Mouse (Mus musculus) liver, adult 2 months (tissue): ENCODE measurements around the gene Shc2. TPM values are rescaled to one million over a fixed set of nuclear protein-coding genes. Genes with fewer than 3 reads are reported as not detected.

Source experiments
- DNase-seq: peaks from one replicate; pipeline ENCODE4 v3.0.0-alpha.2; 2011; ENCODE audit warnings: low read depth, low spot score; ENCODE audit errors: extremely low read depth
- H3K27ac ChIP-seq: fragments of 200-500 bp; replicated peaks from 2 replicates; pipeline ENCODE4 v1.5.1; 2012; ENCODE audit warnings: low read depth, mild to moderate bottlenecking, control low read depth, inconsistent platforms, low read length; ENCODE audit not compliant: insufficient read depth
- H3K27me3 ChIP-seq: fragments of 200-500 bp; 2 replicates; pipeline ENCODE4 v1.6.1; 2012; ENCODE audit warnings: mild to moderate bottlenecking, moderate library complexity, low read length, inconsistent platforms; ENCODE audit not compliant: control insufficient read depth, insufficient read depth
- H3K36me3 ChIP-seq: fragments of 200-500 bp; 2 replicates; pipeline ENCODE4 v1.6.1; 2012; ENCODE audit warnings: low read length, inconsistent platforms; ENCODE audit not compliant: control insufficient read depth, insufficient read depth
- H3K4me1 ChIP-seq: fragments of 200-500 bp; 2 replicates; pipeline ENCODE4 v1.6.1; 2011; ENCODE audit warnings: low read length; ENCODE audit not compliant: control insufficient read depth, insufficient read depth
- H3K4me3 ChIP-seq: fragments of 200-500 bp; 2 replicates; pipeline ENCODE4 v1.5.1; 2011; ENCODE audit warnings: low read depth, mild to moderate bottlenecking, control low read depth, low read length, moderate library complexity; ENCODE audit not compliant: insufficient read depth
- H3K79me2 ChIP-seq: fragments of 200-500 bp; 2 replicates; pipeline ENCODE4 v1.6.1; 2012; ENCODE audit warnings: inconsistent platforms, mild to moderate bottlenecking, low read length, moderate library complexity; ENCODE audit not compliant: control insufficient read depth, insufficient read depth
- H3K9ac ChIP-seq: fragments of 200-500 bp; 2 replicates; pipeline ENCODE4 v1.6.1; 2012; ENCODE audit warnings: low read depth, mild to moderate bottlenecking, control low read depth, inconsistent platforms, low read length
- CTCF ChIP-seq: fragments of 200-500 bp; IDR thresholded peaks from 2 replicates; pipeline ENCODE4 v1.5.1; 2011; ENCODE audit warnings: low read depth, low read length, control low read depth
- POLR2A ChIP-seq: fragments of 200-500 bp; IDR thresholded peaks from 2 replicates; pipeline ENCODE4 v1.6.1; 2011; ENCODE audit warnings: low read length, control low read depth; ENCODE audit not compliant: insufficient read depth; ENCODE audit errors: extremely low read depth
- WGBS: fragments of 180-500 bp; shearing (Covaris S2); methylation state at CpG from one replicate; pipeline ENCODE4 v1.1.7; 2018; 5-methylcytosine and 5-hydroxymethylcytosine counted together
- polyA plus RNA-seq: library from polyadenylated mRNA; depleted of rRNA; stranded (reverse); fragments of >200 nt; gene quantifications from 2 replicates; pipeline ENCODE4 v1.2.3, GENCODE M21; 2012
- total RNA-seq: library from RNA; depleted of rRNA; stranded (reverse); fragments of >200 nt; gene quantifications from 2 replicates; pipeline ENCODE4 v1.2.3, GENCODE M21; 2014

Gene Shc2
- total and polyA plus RNA-seq, 2 experiments = 0.07 to 0.09 TPM

DNA sequence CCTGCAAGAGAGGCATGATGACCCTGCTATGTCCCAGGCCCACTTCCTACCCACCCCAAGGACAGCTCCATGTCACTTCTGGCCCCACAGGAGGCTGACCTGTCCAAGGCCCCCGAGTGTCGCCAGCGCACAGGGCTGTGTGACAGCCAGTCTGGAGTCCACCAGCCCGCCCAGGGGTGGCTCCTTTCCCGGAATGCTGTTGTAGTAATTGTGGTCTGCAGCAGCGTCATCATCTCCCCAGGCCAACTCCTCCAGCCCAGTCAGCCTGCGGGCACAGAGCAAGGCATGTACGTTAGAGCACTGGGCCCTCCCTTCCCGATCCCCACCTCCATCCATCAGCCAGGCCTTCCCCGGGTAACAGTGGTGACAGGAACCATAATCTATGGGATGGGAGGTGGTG, 11.6 kb downstream of the Shc2 start:
- DNase-seq = no peak
- H3K79me2 ChIP-seq = no peaks in the 10 kb centered on the region
- 81% methylated on average over 10 of the region's 10 CpGs for WGBS
- H3K36me3 ChIP-seq = no peaks in the 10 kb centered on the region
- no peaks in the 10 kb centered on the region for H3K4me1 ChIP-seq
- no peak overlapping the region for H3K9ac ChIP-seq
- no peak overlapping the region for H3K4me3 ChIP-seq
- no peak overlapping the region for H3K27ac ChIP-seq
- TF ChIP-seq POLR2A (no peak), CTCF (no peak)
- no peaks in the 10 kb centered on the region for H3K27me3 ChIP-seq

- no peak overlapping the region for H3K27ac ChIP-seq
- no peaks in the 10 kb centered on the region for H3K27me3 ChIP-seq
- no peak for DNase-seq
- no peaks in the 10 kb centered on the region for H3K4me1 ChIP-seq
- no peaks in the 10 kb centered on the region for H3K79me2 ChIP-seq
- no peaks in the 10 kb centered on the region for H3K36me3 ChIP-seq
- TF ChIP-seq CTCF (no peak), POLR2A (no peak)
- no peak overlapping the region for H3K9ac ChIP-seq
- WGBS = 78% methylated on average over 9 of the region's 9 CpGs
- H3K4me3 ChIP-seq = no peak overlapping the region
Observed at GRCm38 (mm10) chr10:79625398-79625797, 12.3 kb downstream of the Shc2 start.

- Histone ChIP-seq H3K9ac (no peak overlapping the region), H3K4me3 (no peak overlapping the region), H3K27ac (no peak overlapping the region), H3K36me3 (no peaks in the 10 kb centered on the region), H3K4me1 (no peaks in the 10 kb centered on the region), H3K27me3 (no peaks in the 10 kb centered on the region), H3K79me2 (no peaks in the 10 kb centered on the region)
- WGBS = 73% methylated on average over 12 of the region's 12 CpGs
- no peak for DNase-seq
- TF ChIP-seq CTCF (no peak), POLR2A (no peak)
Observed at GRCm38 (mm10) chr10:79623950-79624349, 13.8 kb downstream of the Shc2 start.

DNA sequence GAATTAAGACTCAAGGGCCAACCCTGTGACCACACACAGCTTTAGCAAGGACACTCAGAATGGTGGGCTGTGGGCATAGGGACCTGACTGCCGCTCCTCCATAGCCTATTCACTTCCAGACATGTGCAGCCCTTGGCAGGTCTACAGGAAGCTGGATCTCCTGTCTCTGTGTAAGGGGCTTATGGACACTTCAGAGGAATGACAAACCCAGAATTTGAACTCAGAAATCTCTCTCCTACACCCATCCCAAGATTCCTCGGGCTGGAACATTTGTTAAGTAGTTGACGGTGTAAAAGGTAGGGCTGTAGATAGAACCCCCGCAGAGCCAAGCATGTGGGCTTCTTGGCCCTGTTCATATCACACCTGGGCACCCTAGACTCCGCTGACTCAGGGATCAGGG, 21.3 kb downstream of the Shc2 start:
- Histone ChIP-seq H3K79me2 (no peaks in the 10 kb centered on the region), H3K36me3 (no peaks in the 10 kb centered on the region), H3K9ac (no peak overlapping the region), H3K27me3 (peaks cover 7% of the 10 kb centered on the region; the same call in 1 of the 2 replicates), H3K27ac (no peak overlapping the region), H3K4me3 (no peak overlapping the region), H3K4me1 (no peaks in the 10 kb centered on the region)
- no peak for TF ChIP-seq CTCF
- TF ChIP-seq POLR2A = no peak
- no peak for DNase-seq
- WGBS = 93% methylated on average over 5 of the region's 5 CpGs

DNA sequence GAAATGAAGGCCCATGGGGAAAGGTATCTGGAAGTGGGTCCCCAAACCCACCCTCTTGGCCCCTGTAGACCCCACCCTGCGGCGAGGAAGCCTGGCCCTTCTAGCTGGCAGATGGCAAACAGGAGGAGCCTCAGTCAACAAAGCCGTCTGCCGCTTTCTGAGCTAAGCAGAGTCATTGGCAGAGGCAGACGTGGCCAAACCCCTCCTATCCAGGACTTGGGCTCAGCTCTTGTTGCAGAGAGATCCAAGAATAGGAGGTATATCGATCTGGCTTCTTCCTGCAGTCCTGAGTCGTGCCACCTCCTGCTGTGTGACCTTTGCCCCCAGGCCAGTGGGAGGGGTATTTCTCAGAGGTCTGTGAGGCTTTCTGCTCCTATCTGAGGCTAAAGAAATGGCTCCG, 21.9 kb downstream of the Shc2 start:
- WGBS = 11% methylated on average over 8 of the region's 8 CpGs
- peak; percentile 46 for DNase-seq
- H3K27ac ChIP-seq = no peak overlapping the region
- H3K4me1 ChIP-seq = no peaks in the 10 kb centered on the region
- peaks cover 7% of the 10 kb centered on the region; the same call in 1 of the 2 replicates for H3K27me3 ChIP-seq
- no peak overlapping the region for H3K4me3 ChIP-seq
- no peak overlapping the region for H3K9ac ChIP-seq
- no peak for TF ChIP-seq POLR2A
- no peak for TF ChIP-seq CTCF
- H3K36me3 ChIP-seq = no peaks in the 10 kb centered on the region
- H3K79me2 ChIP-seq = no peaks in the 10 kb centered on the region

GRCm38 (mm10) chr10:79614305-79614643, 23.4 kb downstream of the Shc2 start:
- Histone ChIP-seq H3K36me3 (no peaks in the 10 kb centered on the region), H3K27me3 (peaks cover 7% of the 10 kb centered on the region; the same call in 1 of the 2 replicates)
- TF ChIP-seq POLR2A (no peak), CTCF (no peak)

More at GRCm38 (mm10) chr10:79614305-79614643, 23.4 kb downstream of the Shc2 start:
- Histone ChIP-seq H3K79me2 (no peaks in the 10 kb centered on the region), H3K9ac (no peak overlapping the region), H3K27ac (no peak overlapping the region), H3K4me1 (no peaks in the 10 kb centered on the region), H3K4me3 (no peak overlapping the region)
- DNase-seq = no peak
- WGBS = 89% methylated on average over 1 of the region's 1 CpGs
